Mouse (Mus musculus): ENCODE data around the gene Cryba1. TPM values are rescaled to one million over a fixed set of nuclear protein-coding genes. Genes with fewer than 3 reads are reported as not detected.
A peak's percentile ranks its signal among the peaks of the same experiment; 100 is the strongest.

The Cryba1 gene
- 0.24 and 0.47 TPM in 2 replicates for polyA plus RNA-seq (2015; fragmentation: Nextera tagmentation; extraction: Ambion mirVana)

DNA sequence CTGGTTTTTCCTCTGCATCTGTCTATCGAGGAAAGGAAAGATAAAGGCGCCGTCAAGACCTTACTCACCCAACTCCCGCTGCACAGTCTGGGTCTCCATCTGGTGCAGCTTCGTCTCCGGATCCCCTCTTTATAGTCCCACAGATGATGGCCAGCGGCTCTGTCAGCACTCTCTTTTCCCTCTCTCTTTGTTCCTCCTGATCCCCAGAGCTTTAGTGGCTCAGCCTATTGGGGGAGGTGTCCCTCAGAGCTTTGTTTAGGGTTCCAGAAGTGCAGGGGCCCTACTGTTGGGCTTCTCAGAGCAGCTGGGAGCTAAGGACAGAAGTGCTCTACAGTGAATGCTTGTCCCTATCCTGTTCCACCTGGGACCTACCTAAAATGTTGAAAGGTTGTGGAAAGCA, at the start of gene Cryba1:
TSS of gene Cryba1 (minus strand) at position 101 of the 400 bp plus-strand sequence.
- ATAC-seq: no peak
- Histone ChIP-seq H3K4me2 (ENCODE audit: low read length) (no peak within 1 kb of the TSS), H3K36me3 (ENCODE audit: control insufficient read depth, insufficient read depth, low read length) (no peaks in the 10 kb centered on the region), H3K9ac (ENCODE audit: low read depth, low read length) (no peak within 1 kb of the TSS), H3K9me3 (replicated peaks; ENCODE audit: control insufficient read depth, low read length, poor library complexity, severe bottlenecking) (no peaks in the 10 kb centered on the region; the same call in 1 of the 2 replicates), H3K27me3 (ENCODE audit: control insufficient read depth, insufficient read depth, low read depth, low read length) (no peaks in the 10 kb centered on the region), H3K27ac (ENCODE audit: low read length) (no peak within 1 kb of the TSS), H3K4me1 (ENCODE audit: control insufficient read depth, insufficient read depth, low read length) (no peaks in the 10 kb centered on the region), H3K4me3 (ENCODE audit: low read depth, low read length) (no peak within 1 kb of the TSS)
- 40% methylated on average over 7 of the region's 7 CpGs for WGBS

- WGBS: 73% methylated on average over 8 of the region's 8 CpGs
- ATAC-seq: no peak
- peaks cover 1% of the 10 kb centered on the region; the same call in 1 of the 2 replicates for H3K4me1 ChIP-seq (ENCODE audit: control insufficient read depth, insufficient read depth, low read length)
- no peak overlapping the region for H3K27ac ChIP-seq (ENCODE audit: low read length)
- H3K9ac ChIP-seq (ENCODE audit: low read depth, low read length): no peak overlapping the region
- no peaks in the 10 kb centered on the region for H3K27me3 ChIP-seq (ENCODE audit: control insufficient read depth, insufficient read depth, low read depth, low read length)
- H3K9me3 ChIP-seq (replicated peaks; ENCODE audit: control insufficient read depth, low read length, poor library complexity, severe bottlenecking): no peaks in the 10 kb centered on the region
- no peak overlapping the region for H3K4me2 ChIP-seq (ENCODE audit: low read length)
- H3K36me3 ChIP-seq (ENCODE audit: control insufficient read depth, insufficient read depth, low read length): no peaks in the 10 kb centered on the region
- H3K4me3 ChIP-seq (ENCODE audit: low read depth, low read length): no peak overlapping the region
Measured at GRCm38 (mm10) chr11:77771879-77772713, 47.0 kb upstream of the Cryba1 start.

DNA sequence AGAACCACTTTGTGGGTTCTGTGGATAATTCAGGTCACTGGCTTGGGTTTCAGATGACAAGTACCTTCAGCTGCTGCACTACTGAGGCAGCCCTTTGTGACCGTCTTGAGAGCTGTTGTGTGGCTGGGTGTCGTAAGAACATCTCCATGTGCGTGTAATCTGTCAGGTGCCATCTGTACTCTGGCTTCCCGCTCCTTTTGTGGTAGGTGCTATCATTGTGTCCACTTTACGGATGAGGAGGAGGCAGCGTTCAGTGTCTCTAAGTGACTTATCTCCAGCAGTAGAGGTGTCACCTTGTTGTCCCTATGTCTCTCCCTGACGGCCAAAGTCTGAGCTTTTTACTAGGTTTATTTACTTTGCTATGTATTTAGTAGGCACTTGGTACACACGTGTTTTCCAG, 45.3 kb upstream of the Cryba1 start:
- Histone ChIP-seq H3K27ac (ENCODE audit: low read length) (no peak overlapping the region), H3K4me2 (ENCODE audit: low read length) (no peak overlapping the region), H3K4me1 (ENCODE audit: control insufficient read depth, insufficient read depth, low read length) (peaks cover 18% of the 10 kb centered on the region), H3K9ac (ENCODE audit: low read depth, low read length) (no peak overlapping the region), H3K9me3 (replicated peaks; ENCODE audit: control insufficient read depth, low read length, poor library complexity, severe bottlenecking) (no peaks in the 10 kb centered on the region), H3K36me3 (ENCODE audit: control insufficient read depth, insufficient read depth, low read length) (no peaks in the 10 kb centered on the region), H3K4me3 (ENCODE audit: low read depth, low read length) (no peak overlapping the region), H3K27me3 (ENCODE audit: control insufficient read depth, insufficient read depth, low read depth, low read length) (no peaks in the 10 kb centered on the region)
- WGBS: 89% methylated on average over 8 of the region's 8 CpGs
- no peak for ATAC-seq

- Histone ChIP-seq H3K27ac (ENCODE audit: low read length) (no peak overlapping the region), H3K36me3 (ENCODE audit: control insufficient read depth, insufficient read depth, low read length) (no peaks in the 10 kb centered on the region), H3K4me3 (ENCODE audit: low read depth, low read length) (no peak overlapping the region), H3K4me2 (ENCODE audit: low read length) (no peak overlapping the region), H3K4me1 (ENCODE audit: control insufficient read depth, insufficient read depth, low read length) (peaks cover 27% of the 10 kb centered on the region), H3K27me3 (ENCODE audit: control insufficient read depth, insufficient read depth, low read depth, low read length) (no peaks in the 10 kb centered on the region), H3K9ac (ENCODE audit: low read depth, low read length) (no peak overlapping the region), H3K9me3 (replicated peaks; ENCODE audit: control insufficient read depth, low read length, poor library complexity, severe bottlenecking) (no peaks in the 10 kb centered on the region)
- ATAC-seq: no peak
- 79% methylated on average over 4 of the region's 4 CpGs for WGBS
Measured at GRCm38 (mm10) chr11:77769496-77769895, 44.4 kb upstream of the Cryba1 start.

- 2% methylated on average over 34 of the region's 35 CpGs for WGBS
- Histone ChIP-seq H3K4me3 (ENCODE audit: low read depth, low read length) (peak overlapping the region; percentile 36), H3K9me3 (replicated peaks; ENCODE audit: control insufficient read depth, low read length, poor library complexity, severe bottlenecking) (no peaks in the 10 kb centered on the region), H3K4me1 (ENCODE audit: control insufficient read depth, insufficient read depth, low read length) (peaks cover 35% of the 10 kb centered on the region), H3K9ac (ENCODE audit: low read depth, low read length) (peak overlapping the region; percentile 66), H3K36me3 (ENCODE audit: control insufficient read depth, insufficient read depth, low read length) (no peaks in the 10 kb centered on the region), H3K27me3 (ENCODE audit: control insufficient read depth, insufficient read depth, low read depth, low read length) (no peaks in the 10 kb centered on the region), H3K27ac (ENCODE audit: low read length) (peak overlapping the region; percentile 60), H3K4me2 (ENCODE audit: low read length) (peak overlapping the region; percentile 97)
- no peak for ATAC-seq
Measured at GRCm38 (mm10) chr11:77766351-77767001, 41.4 kb upstream of the Cryba1 start.

GRCm38 (mm10) chr11:77765459-77765777, 40.3 kb upstream of the Cryba1 start:
- ATAC-seq: no peak
- Histone ChIP-seq H3K9ac (ENCODE audit: low read depth, low read length) (peak overlapping the region; percentile 34; the same call in 1 of the 2 replicates), H3K4me1 (ENCODE audit: control insufficient read depth, insufficient read depth, low read length) (peaks cover 35% of the 10 kb centered on the region), H3K9me3 (replicated peaks; ENCODE audit: control insufficient read depth, low read length, poor library complexity, severe bottlenecking) (no peaks in the 10 kb centered on the region), H3K4me2 (ENCODE audit: low read length) (peak overlapping the region; percentile 97), H3K4me3 (ENCODE audit: low read depth, low read length) (no peak overlapping the region), H3K36me3 (ENCODE audit: control insufficient read depth, insufficient read depth, low read length) (no peaks in the 10 kb centered on the region), H3K27me3 (ENCODE audit: control insufficient read depth, insufficient read depth, low read depth, low read length) (no peaks in the 10 kb centered on the region), H3K27ac (ENCODE audit: low read length) (no peak overlapping the region)
- WGBS: 60% methylated on average over 4 of the region's 4 CpGs

- Histone ChIP-seq H3K27ac (ENCODE audit: low read length) (no peak overlapping the region), H3K9ac (ENCODE audit: low read depth, low read length) (peak overlapping the region; percentile 99), H3K4me2 (ENCODE audit: low read length) (peak overlapping the region; percentile 97), H3K4me1 (ENCODE audit: control insufficient read depth, insufficient read depth, low read length) (peaks cover 35% of the 10 kb centered on the region), H3K9me3 (replicated peaks; ENCODE audit: control insufficient read depth, low read length, poor library complexity, severe bottlenecking) (no peaks in the 10 kb centered on the region), H3K27me3 (ENCODE audit: control insufficient read depth, insufficient read depth, low read depth, low read length) (no peaks in the 10 kb centered on the region), H3K36me3 (ENCODE audit: control insufficient read depth, insufficient read depth, low read length) (no peaks in the 10 kb centered on the region), H3K4me3 (ENCODE audit: low read depth, low read length) (peak overlapping the region; percentile 99)
- no peak for ATAC-seq
- 52% methylated on average over 9 of the region's 9 CpGs for WGBS
Measured at GRCm38 (mm10) chr11:77764694-77765458, 39.8 kb upstream of the Cryba1 start.

- Histone ChIP-seq H3K27me3 (ENCODE audit: control insufficient read depth, insufficient read depth, low read depth, low read length) (no peaks in the 10 kb centered on the region), H3K27ac (ENCODE audit: low read length) (peak overlapping the region; percentile 94), H3K9ac (ENCODE audit: low read depth, low read length) (peak overlapping the region; percentile 99), H3K36me3 (ENCODE audit: control insufficient read depth, insufficient read depth, low read length) (no peaks in the 10 kb centered on the region), H3K4me3 (ENCODE audit: low read depth, low read length) (peak overlapping the region; percentile 99), H3K4me2 (ENCODE audit: low read length) (peak overlapping the region; percentile 97), H3K4me1 (ENCODE audit: control insufficient read depth, insufficient read depth, low read length) (peaks cover 35% of the 10 kb centered on the region), H3K9me3 (replicated peaks; ENCODE audit: control insufficient read depth, low read length, poor library complexity, severe bottlenecking) (no peaks in the 10 kb centered on the region)
- 1% methylated on average over 26 of the region's 26 CpGs for WGBS
- peak; percentile 75 for ATAC-seq
Measured at GRCm38 (mm10) chr11:77763673-77764340, 38.7 kb upstream of the Cryba1 start.
